Mouse (Mus musculus) erythroid progenitor cell, adult 5-6 weeks (primary cell): ENCODE measurements at regions not wholly inside any gene's neighbourhood (a gene's known extent, or its start where the extent isn't known, plus 50 kb on each side); places are given as distances from the start of the nearest gene placed in this dataset.

Experiments
- ATAC-seq: replicated peaks from 2 replicates; pipeline ENCODE4 v1.8.0; 2016; ENCODE audit warnings: moderate number of reproducible peaks, mild to moderate bottlenecking, moderate TSS enrichment, inconsistent platforms; ENCODE audit not compliant: poor library complexity, low FRiP score, severe bottlenecking

DNA sequence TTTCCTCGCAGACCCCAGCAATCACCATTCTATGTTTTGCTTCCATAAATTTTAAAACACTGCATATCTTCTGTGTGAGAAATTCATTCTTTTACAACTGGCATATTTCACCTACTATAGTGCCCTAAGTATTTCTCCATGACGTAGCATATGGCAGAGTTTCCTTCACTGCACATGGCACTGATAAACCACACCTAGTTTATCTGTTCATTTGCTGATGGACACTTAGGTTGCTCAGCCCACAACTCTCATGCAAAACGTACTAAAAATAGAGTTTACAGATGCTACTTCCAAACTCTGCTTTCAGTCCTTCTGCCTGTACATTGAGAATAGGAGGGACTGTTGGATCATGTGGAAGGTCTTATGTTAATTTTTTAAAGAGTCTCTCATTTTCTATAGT, 102.7 kb upstream of the Map3k7 start:
- ATAC-seq, result peak; percentile 49; the same call in 1 of the 2 replicates

DNA sequence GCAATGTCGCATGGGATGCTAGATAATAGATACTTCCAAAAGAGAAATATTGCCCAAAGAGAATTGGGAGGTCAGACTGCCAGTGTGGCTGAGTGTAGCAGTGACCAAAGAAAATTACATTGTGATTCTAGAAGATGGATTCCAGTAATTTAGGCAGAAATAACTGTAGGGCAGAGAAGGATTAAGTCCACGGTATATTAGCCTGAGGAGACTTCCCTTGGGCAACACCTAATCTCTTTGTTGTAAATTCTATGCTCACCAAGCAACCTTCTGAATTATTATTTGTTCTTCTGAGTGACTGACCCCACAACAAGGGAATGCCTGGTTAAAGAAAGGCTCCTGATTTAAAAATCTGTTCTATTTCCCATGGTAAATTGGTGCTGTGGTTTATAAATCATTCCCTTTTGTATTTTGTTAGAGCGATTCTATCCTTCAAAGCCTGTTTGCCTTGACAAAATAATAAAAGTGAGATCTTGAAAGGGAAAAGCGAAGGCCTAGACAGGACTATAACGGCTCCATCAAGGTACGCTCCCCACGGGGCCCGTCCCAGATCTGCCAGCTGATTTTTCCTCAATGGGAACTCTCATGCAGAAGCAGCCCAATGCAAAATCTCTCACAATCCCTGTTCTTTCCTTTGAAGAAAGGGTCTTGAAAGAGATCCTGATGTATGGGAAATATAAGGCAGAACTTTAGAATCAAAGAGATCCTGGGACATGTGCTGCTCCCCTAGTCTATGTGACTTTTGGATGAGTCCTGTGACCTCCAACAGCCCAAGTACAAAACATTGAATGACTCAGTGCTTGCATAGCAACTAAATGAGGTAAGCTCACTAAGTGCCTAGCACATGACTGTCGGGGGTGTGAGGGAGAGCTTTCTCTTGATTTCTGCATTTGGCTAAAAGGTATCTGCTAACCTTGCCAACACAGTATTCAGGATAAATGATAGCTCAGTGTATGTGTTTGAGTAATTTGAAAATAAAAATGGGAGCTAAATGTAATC, 90.6 kb upstream of the Map3k7 start:
- no peak for ATAC-seq

- ATAC-seq, result no peak
These were observed 86.5 kb upstream of the Map3k7 start for GRCm38 (mm10) chr4:31877389-31877788.

DNA sequence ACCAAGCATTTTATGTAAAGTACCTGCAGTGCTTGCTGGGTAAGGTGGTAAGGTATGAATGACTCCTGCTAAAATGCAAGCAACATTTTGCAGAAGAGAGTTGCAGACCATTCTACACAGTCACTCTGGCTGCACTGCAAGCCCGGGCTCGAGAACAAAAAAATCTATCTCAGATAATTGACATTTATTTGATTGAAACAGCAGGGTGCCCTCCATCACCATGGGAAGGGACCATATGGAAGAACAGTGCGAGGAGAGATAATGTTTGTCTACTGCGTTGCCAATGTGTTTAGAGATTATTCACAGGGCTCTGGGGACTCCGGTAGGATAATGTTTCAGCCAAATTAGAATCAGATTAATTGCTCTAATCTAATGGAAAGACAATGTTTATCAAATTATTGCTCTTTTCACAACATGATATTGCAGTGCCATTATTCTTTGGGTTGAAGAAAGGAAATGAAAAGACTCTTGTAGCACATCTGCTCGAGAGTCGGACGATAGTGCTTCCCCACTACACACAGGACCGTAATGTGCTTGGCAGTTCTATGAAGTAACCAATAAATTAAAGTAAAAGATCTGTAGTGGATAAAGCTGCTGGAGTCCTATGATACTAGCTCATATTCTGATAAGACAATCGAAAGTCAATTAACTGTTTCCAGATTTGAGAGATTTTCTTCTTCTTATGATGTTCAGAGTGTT, 85.3 kb upstream of the Map3k7 start:
- ATAC-seq, result no peak

DNA sequence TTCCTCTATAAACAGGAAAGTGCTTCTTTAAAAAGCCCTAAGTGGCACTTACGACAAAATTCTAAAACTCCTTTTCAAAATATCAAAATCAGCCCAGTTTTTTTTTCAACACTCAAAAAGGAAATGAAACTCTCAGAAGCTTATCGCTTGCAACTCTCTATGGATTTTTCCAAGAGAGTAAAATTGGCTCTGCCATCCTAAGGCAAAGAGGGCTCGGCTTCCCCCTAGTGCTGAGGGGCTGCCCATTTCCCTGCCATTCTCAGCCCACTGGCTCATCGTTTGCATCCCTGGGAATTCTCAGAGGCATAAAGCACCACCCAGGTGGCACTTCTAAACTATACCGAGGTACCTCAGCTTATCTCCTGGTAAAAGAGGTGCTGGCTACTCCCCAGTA, 84.7 kb upstream of the Map3k7 start:
- no peak for ATAC-seq

- ATAC-seq, result no peak
These were observed 83.7 kb upstream of the Map3k7 start for GRCm38 (mm10) chr4:31880213-31880612.

- ATAC-seq, result no peak
These were observed 74.2 kb upstream of the Map3k7 start for GRCm38 (mm10) chr4:31889673-31890072.

GRCm38 (mm10) chr4:31909086-31909673, 54.7 kb upstream of the Map3k7 start:
- ATAC-seq, result no peak
